Mouse (Mus musculus): ENCODE data around the gene Asic1. TPM values are rescaled to one million over a fixed set of nuclear protein-coding genes. Genes with fewer than 3 reads are reported as not detected.
"Not testable (repeated sequence)": the region's sequence is repeated elsewhere in the genome, so short reads cannot be mapped to it uniquely, and the experiment has no call there.

The Asic1 gene
- polyA plus RNA-seq, 1 experiment = 0.22 TPM

DNA sequence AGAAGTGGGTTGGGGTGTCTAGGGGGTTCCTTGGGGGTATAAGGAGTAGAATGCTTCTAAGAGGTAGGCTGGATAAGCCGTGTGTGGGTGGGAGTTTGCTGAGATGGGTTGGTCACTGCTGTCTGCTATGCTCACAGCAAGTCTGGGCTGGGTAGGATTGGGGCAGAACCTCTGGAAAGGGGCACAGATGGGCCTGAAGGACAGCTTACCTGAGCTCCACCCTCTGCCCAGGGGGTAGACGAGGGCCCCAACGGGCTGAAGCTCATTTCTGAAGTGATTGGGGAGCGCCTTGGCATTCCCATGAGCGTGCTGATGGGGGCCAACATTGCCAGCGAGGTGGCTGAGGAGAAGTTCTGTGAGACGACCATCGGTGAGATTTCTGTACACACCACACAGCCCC, 49.7 kb downstream of the Asic1 start:
- no peak for DNase-seq (ENCODE audit: low spot score)

DNA sequence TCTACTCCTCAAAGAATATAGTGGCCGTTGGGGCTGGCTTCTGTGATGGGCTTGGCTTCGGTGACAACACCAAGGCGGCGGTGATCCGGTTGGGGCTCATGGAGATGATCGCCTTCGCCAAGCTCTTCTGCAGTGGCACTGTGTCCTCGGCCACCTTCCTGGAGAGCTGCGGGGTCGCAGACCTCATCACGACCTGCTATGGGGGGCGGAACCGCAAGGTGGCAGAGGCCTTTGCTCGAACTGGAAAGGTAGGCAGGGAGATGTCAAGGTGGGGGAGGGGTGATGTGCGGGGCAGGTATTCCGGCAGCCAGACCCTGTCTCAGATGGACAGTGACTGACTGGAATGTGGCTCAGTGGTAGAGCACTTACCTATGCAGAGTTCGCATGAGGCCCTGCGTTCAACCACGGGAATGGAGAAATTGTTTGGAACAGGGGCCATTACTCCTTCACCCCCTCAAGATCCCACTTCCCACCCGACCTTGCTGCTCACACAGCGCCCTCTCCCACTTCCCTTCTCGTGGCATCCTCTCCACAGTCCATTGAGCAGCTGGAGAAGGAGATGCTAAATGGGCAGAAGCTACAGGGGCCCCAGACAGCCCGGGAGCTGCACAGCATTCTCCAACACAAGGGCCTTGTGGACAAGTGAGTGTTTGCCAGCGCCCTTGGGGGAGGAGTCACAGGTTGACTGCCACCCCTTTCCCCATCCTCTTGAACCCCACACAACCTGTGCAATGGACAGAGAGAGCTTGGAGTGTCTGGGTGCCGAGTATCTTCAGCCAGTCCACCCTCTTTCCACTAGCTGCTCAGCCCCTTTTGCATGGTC, 52.0 kb downstream of the Asic1 start:
- DNase-seq (ENCODE audit: low spot score) = no peak

DNA sequence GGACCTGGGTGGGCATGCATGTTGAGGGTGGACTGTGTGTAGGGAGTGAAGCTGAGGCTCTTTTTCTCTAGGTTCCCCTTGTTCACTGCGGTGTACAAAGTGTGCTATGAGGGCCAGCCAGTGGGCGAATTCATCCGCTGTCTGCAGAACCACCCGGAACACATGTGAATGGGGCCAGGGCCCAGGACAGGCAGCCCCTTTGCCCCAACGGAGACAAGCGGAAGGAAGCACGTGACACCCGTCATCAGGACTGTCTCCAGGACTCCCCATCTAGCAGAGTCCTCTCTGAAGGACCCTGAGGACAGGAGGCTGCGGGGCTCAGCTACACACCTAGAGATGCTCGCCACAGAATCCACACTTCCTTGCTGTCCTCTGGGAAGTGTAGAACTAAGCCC, 52.9 kb downstream of the Asic1 start:
- no peak for DNase-seq (ENCODE audit: low spot score)

DNA sequence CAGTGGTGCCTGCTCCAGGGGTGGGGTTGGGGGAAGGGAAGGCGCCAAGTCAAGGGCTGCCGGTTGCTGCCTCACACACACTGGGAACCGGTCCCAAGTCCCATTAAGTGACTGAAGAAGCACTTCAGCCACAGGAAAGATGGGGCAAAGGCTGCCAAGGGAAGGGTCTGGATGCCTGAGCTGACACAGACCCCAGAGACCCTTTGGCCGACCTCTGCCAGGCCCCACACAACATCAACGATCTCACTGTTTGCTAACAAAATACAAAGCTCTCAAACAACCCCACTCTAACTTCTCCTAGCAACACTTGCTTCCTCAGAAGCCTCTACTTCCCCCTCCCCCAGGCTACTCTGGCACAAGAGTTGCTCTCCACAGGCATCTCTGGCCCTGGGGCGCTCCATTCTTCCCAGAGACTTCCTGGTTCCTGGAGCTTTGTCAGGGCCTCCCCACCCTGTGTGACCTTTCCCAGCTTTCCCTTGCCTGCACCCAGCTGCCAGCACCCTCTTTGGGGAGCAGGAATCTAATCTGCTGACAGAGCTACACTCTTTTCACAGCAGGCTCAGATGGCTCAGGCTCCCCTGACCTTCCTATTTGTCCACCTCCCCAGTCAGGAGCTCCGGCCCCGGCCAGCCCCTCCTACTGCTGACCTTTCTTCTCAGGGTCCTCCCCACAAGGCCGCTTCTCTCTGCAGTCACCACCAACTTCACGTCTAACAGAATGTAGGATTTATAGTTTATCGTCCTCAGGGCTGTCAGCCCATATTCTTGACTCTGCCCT, 53.5 kb downstream of the Asic1 start:
- no peak for DNase-seq (ENCODE audit: low spot score)

DNA sequence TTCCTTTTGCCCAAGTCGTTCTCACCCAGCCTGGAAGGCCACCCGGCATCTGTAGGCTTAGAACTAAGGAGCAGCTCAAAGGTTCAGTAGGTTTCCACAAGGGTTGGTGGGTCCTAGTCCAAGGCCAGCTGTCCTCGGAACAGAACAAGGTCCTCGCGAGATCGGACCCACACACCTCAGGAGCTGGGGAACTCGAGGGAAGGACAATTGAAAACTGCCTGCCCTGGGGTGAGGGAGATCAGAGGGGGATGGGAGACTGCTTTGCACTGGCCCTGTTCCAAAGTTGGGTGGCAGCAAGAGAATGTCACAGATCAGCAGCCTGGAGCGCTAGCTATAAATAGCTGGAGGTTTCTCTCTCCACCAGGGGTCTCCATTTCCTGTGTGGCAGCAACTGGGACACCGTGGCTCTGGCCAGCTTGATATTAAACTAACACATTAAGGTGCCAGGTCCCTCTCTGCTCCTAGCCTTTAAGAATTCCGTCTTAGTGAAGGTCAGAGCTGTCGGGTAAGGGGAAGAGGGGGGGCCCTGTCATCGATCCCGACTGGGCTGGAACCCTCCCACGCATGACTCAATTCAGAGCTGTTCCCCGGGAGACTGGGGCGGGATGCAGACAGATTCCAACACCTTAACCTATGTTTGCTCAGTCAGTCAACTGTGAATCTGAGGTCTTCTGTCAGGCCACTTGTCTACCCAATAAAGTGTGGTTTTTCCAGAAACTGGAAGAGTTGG, 54.3 kb downstream of the Asic1 start:
- DNase-seq (ENCODE audit: low spot score) = no peak

DNA sequence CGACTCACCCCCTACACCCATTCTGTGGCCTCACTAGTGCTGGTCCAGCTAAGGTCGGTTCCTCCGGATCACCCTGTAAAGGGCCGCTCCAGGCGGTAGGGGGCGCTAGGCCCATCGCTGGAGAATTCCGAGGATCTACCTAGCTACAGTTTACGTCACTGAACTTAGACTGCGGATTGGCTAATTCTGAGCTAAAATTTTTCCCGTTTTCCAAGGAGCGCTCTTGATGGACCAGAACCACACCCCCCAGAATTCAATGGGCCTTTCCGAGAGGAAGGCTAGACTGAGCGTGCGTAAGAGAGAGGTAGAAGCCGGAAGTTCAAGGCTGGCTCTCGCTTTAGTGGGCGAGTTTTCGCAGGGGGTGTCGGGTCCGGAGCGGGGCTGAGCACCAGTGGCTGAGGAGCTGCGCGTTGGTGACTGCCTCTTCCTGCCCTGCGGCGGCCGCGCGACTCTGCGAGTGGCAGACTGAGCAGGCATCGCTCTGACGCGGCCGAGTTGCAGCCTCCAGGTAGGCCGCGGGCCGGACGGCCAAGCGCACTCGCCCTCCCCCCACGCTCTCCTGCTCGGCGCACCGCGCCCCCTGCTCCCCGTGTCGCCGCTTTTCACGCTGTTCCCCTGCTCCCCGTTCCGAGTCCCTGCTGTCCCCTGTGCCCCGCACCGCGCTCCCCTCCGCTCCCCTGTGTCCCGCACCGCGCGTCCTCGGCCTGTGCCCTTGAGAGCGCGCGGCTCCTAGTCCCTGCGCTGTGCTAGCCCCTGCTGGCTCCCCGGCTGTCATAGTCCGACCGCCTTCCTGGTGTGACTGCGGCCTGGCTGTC, 55.4 kb downstream of the Asic1 start, which contains the start of gene Cox14:
Gene Cox14 (plus strand): TSS at position 278 of the 815 bp plus-strand sequence.
- peak; percentile 89 for DNase-seq (ENCODE audit: low spot score)

DNA sequence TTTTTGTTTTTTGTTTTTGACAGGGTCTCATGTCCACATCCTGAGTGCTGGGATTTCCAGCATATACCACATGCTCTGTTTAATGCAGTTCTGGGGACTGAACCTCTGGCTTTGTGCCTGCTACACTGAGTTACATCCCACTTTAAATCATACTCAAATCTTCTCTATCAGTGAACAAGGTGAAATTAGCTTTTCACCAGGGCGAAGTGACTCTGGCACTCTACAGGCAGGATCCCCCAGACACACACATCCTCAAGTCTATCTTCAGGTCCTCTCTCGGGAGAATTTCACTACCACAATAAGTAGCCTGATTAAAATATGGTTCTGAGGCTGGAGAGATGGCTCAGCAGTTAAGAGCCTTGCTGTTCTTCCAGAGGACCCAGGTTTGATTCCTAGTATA, 56.4 kb downstream of the Asic1 start:
- DNase-seq (ENCODE audit: low spot score) = no peak

DNA sequence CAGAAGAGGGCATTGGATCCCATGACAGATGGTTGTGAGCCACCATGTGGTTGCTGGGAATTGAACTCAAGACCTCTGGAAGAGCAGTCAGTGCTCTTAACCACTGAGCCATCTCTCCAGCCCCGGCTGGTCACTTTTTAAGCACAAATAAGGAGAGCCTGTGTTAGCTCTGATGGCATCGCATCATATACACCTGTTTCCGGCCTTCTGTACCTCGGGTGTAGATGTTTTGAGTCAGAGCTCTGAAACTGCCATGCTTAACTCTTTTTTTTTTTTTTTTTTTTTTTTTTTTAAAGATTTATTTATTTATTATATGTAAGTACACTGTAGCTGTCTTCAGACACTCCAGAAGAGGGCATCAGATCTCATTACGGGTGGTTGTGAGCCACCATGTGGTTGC, 56.9 kb downstream of the Asic1 start:
- not testable (repeated sequence) for DNase-seq (ENCODE audit: low spot score)

DNA sequence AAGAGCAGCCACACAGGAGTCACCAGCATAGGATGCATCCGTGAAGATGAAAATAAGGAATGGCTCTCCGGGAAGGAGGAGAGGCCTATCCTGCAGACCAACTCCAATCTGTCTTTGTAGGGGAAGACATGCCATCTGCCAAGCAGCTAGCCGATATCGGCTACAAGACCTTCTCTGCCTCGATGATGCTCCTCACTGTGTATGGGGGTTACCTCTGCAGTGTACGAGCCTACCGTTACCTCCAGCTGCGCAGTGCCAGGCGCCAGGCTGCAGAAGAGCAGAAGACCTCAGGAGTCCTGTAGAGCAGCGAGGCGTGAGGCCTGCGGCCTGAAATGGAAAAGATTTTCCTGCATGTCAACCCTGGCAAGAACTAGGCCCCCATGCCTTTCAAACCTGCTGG, 57.4 kb downstream of the Asic1 start:
- no peak for DNase-seq (ENCODE audit: low spot score)

DNA sequence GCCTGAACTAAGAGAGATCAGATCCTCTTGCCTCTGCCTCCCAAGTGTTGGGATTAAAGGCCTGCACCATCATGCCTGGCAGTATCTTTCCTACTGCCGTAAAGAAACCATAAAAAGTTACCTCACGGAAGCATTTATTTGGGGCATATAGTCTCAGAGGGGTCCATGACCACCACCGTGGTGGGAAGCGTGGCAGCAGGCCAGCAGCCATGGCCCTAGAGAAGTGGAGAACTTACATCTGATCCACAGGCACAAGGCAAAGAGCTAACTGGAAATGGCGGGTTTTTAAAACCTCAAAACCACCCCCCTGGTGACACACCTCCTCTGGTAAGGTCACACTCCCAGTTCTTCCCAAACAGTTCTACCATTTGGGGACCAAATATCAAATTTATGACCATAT, 58.0 kb downstream of the Asic1 start:
- no peak for DNase-seq (ENCODE audit: low spot score)

DNA sequence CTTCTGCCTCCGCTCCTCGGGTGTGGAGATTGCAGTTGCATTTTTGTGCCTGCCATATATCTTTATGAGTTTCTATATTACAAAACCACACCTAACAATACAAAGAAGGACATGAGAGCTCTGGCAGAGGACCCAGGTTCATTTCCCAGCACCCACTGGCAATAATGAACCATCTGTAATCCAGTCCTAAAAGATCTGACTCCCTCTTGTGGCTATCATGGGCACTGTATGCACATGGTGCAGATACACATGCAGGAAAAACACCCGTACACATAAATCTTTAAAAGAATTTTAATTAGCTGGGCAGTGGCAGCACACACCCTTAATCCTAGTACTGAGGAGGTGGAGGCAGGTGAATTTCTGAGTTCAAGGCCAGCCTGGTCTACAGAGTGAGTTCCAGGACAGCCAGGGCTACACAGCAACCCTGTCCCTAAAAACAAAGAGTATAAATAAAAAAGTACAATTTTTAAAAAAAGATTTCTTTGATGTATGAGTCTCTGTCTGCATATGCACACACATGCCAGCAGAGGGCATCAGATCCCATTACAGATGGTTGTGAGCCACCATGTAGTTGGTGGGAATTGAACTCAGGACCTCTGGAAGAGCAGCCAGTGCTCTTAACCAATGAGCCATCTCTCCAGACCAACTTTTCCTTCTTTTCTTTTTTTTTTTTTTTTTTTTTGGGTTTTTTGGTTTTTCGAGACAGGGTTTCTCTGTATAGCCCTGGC, 59.1 kb downstream of the Asic1 start:
- DNase-seq (ENCODE audit: low spot score) = no peak

DNA sequence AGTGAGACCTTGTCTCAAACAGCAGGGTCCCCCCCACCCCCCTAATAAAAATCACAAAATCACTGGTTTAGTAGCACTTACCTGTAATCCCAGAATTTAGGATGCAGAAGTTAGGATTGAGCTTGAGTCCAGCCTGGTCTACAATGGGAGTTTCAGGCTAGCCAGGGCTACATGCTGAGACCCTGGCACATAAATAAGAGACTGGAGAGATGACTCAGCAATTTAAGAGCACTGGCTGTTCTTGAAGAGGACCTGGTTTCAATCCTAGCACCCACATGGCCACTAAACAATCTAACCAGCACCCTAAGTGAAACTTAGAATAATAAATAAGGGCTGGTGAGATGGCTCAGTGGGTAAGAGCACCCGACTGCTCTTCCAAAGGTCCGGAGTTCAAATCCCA, 61.0 kb downstream of the Asic1 start:
- DNase-seq (ENCODE audit: low spot score) = no peak

DNA sequence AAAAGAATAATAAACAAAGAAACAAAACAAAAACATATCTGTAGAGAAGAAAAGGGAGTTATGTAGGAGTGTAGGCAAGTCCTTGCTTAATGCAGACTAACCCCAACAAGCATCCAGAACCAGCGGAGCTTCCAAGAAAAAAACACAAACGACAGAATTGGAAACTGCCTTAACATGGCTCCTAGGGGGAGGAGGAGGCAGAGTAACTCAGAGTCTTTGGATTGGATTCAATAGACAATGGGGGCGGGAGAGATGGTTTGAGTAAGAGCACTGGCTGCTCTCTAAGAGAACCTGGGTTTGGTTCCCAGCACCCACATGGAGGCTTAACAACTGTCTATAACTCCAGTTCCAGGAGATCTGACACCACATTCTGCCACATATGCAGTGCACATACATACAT, 61.5 kb downstream of the Asic1 start:
- no peak for DNase-seq (ENCODE audit: low spot score)

DNA sequence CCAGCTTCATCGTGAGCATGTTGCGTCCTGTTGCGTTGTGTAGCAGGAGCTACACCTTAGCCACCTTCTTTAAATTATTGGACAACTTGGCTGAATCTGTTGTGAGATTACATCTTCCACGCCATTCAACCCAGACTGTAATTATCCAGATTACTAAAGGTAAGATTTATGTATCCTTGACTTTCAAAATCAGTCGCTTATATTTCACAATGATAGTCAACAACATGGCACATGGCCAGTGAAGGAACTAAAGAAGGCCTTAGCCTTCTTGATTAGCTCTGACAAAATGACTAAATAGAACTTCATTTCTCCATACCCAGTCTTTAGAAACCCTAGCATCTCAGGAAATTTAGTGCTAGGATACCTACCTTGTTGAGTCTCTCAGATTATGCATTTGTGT, 63.0 kb downstream of the Asic1 start:
- no peak for DNase-seq (ENCODE audit: low spot score)

DNA sequence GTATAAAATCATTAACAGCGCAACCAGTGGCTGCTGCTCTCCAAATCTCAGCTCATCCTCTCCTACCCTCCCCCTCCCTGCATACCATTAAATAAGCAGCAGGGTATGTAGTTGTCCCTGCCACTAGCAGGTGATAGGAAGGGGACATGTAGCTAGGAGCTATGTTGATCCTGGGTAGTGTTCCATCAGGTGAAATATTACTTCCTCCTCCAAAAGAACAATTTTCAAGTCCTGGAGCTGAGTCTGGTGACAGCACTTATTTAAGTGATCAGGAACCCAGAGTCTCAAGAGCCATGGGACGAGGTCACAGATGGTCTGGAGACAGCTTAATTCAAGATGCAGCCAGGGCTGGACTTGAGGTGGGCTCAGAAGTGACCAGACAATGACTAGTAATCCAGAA, 65.5 kb downstream of the Asic1 start:
- DNase-seq (ENCODE audit: low spot score) = peak; percentile 100

DNA sequence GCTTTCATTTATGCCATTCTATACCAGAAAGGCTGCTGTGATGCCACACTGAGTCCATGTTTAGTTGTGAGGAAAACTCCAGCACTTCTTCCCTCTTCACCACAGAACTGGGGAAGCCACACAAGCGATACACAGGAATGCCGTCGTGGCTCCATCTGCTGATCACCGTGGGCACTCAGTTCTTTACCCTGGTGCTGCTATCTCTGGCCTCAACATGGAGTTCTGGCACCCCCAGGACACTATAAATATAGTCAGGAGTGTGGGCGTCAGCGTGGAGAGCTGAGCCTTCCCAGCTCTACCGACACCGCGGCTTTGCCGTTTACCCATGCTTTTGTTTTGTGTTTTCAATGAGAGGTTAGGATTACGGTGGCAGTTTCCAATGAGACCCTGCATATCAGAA, 66.5 kb downstream of the Asic1 start:
- no peak for DNase-seq (ENCODE audit: low spot score)

DNA sequence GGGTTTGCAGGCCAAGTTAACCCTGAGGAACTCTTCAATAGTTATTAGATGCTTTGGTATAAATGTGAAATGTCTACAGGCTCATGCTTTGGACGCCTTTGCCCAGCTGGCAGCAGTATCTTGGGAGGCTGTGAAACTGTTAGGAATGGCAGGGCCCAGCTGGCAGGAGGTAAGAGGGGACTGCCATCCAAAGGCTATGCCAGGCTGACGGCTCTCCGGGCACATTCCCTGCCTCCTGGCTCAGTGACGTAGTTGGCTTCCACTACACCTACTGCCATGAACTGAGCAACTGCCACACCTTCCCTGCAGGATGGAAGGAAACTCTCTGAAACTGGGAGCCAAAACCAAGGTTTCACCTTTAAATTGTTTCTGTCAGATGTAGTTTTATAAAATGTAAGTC, 70.1 kb downstream of the Asic1 start:
- no peak for DNase-seq (ENCODE audit: low spot score)

All from urinary bladder, adult 2 months (tissue).